Mouse (Mus musculus) midbrain, embryonic 15.5 days (tissue): Measurements from ENCODE around the gene Crx. TPM values are rescaled to one million over a fixed set of nuclear protein-coding genes. Genes with fewer than 3 reads are reported as not detected.

ENCODE experiments used
- ATAC-seq: fragments of 200-750 bp; cut with Nextera tagmentation; replicated peaks from 2 replicates; pipeline ENCODE4 v1.8.0; 2017; ENCODE audit warnings: moderate TSS enrichment
- H3K27ac ChIP-seq: fragments of 300-500 bp; sonication (generic); 2 replicates; pipeline ENCODE4 v1.5.1; 2015; ENCODE audit warnings: mild to moderate bottlenecking, inconsistent platforms
- H3K27me3 ChIP-seq: fragments of 300-500 bp; sonication (generic); replicated peaks from 2 replicates; pipeline ENCODE4 v1.6.1; 2015; ENCODE audit warnings: inconsistent platforms
- H3K36me3 ChIP-seq: fragments of 300-500 bp; sonication (generic); replicated peaks from 2 replicates; pipeline ENCODE4 v1.6.1; 2015; ENCODE audit warnings: inconsistent platforms
- H3K4me1 ChIP-seq: fragments of 300-500 bp; sonication (generic); 2 replicates; pipeline ENCODE4 v1.6.1; 2015; ENCODE audit warnings: inconsistent platforms
- H3K4me2 ChIP-seq: fragments of 300-500 bp; sonication (generic); 2 replicates; pipeline ENCODE4 v1.6.1; 2015; ENCODE audit warnings: inconsistent platforms, mild to moderate bottlenecking, moderate library complexity
- H3K4me3 ChIP-seq: fragments of 300-500 bp; sonication (generic); 2 replicates; pipeline ENCODE4 v1.5.1; 2015; ENCODE audit warnings: mild to moderate bottlenecking, inconsistent platforms
- H3K9ac ChIP-seq: fragments of 300-500 bp; sonication (generic); 2 replicates; pipeline ENCODE4 v1.6.1; 2015; ENCODE audit warnings: mild to moderate bottlenecking, inconsistent platforms
- H3K9me3 ChIP-seq: fragments of 300-500 bp; sonication (generic); 2 replicates; pipeline ENCODE4 v1.6.1; 2016; ENCODE audit warnings: inconsistent platforms
- WGBS: fragments of 180-500 bp; shearing (Covaris S2); methylation state at CpG from one replicate; pipeline ENCODE4 v1.1.7; 2015; ENCODE audit warnings: mixed read lengths; 5-methylcytosine and 5-hydroxymethylcytosine counted together
- polyA plus RNA-seq: library from polyadenylated mRNA; unstranded; fragments of >200 nt; fragmentation: Nextera tagmentation; extraction: Ambion mirVana; gene quantifications from 2 replicates; pipeline ENCODE4 v1.2.1, GENCODE M21; 2015

Gene Crx
- polyA plus RNA-seq, 1 experiment from 2014 or later = 0.15 TPM

GRCm38 (mm10) chr7:15910521-15910920 is 30.8 kb upstream of the Crx start:
- whole genome bisulfite sequencing = 87% methylated on average over 5 of the region's 5 CpGs
- Histone ChIP-seq H3K27me3 (no peaks in the 10 kb centered on the region), H3K4me2 (no peak overlapping the region), H3K9ac (no peak overlapping the region), H3K36me3 (no peaks in the 10 kb centered on the region), H3K4me1 (no peaks in the 10 kb centered on the region), H3K4me3 (no peak overlapping the region), H3K9me3 (no peaks in the 10 kb centered on the region), H3K27ac (no peak overlapping the region)
- no peak for ATAC-seq

- WGBS = 84% methylated on average over 8 of the region's 8 CpGs
- no peaks in the 10 kb centered on the region for H3K27me3 ChIP-seq
- H3K4me1 ChIP-seq = no peaks in the 10 kb centered on the region
- no peaks in the 10 kb centered on the region for H3K36me3 ChIP-seq
- no peak overlapping the region for H3K27ac ChIP-seq
- no peak overlapping the region for H3K4me2 ChIP-seq
- H3K9me3 ChIP-seq = no peaks in the 10 kb centered on the region
- ATAC-seq = no peak
- no peak overlapping the region for H3K4me3 ChIP-seq
- H3K9ac ChIP-seq = no peak overlapping the region
Observed at GRCm38 (mm10) chr7:15907971-15908590, 28.3 kb upstream of the Crx start.

GRCm38 (mm10) chr7:15906602-15907001 is 26.8 kb upstream of the Crx start:
- Histone ChIP-seq H3K27me3 (no peaks in the 10 kb centered on the region), H3K9me3 (no peaks in the 10 kb centered on the region), H3K27ac (no peak overlapping the region), H3K4me3 (no peak overlapping the region), H3K4me2 (no peak overlapping the region), H3K9ac (no peak overlapping the region), H3K36me3 (no peaks in the 10 kb centered on the region), H3K4me1 (no peaks in the 10 kb centered on the region)
- no peak for ATAC-seq
- 87% methylated on average over 1 of the region's 1 CpGs for WGBS

GRCm38 (mm10) chr7:15905861-15906260 is 26.1 kb upstream of the Crx start:
- Histone ChIP-seq H3K9ac (no peak overlapping the region), H3K36me3 (no peaks in the 10 kb centered on the region), H3K4me3 (no peak overlapping the region), H3K27me3 (no peaks in the 10 kb centered on the region), H3K27ac (no peak overlapping the region), H3K4me1 (no peaks in the 10 kb centered on the region), H3K4me2 (no peak overlapping the region), H3K9me3 (no peaks in the 10 kb centered on the region)
- ATAC-seq = no peak
- 20% methylated on average over 7 of the region's 7 CpGs for WGBS

- H3K4me2 ChIP-seq = no peak overlapping the region
- no peaks in the 10 kb centered on the region for H3K27me3 ChIP-seq
- H3K9ac ChIP-seq = no peak overlapping the region
- H3K36me3 ChIP-seq = no peaks in the 10 kb centered on the region
- H3K27ac ChIP-seq = no peak overlapping the region
- H3K9me3 ChIP-seq = no peaks in the 10 kb centered on the region
- no peaks in the 10 kb centered on the region for H3K4me1 ChIP-seq
- no peak for ATAC-seq
- WGBS = 76% methylated on average over 9 of the region's 9 CpGs
- H3K4me3 ChIP-seq = no peak overlapping the region
Observed at GRCm38 (mm10) chr7:15901366-15902048, 21.7 kb upstream of the Crx start.

GRCm38 (mm10) chr7:15894251-15894650 is 14.5 kb upstream of the Crx start:
- Histone ChIP-seq H3K4me1 (no peaks in the 10 kb centered on the region), H3K9me3 (no peaks in the 10 kb centered on the region), H3K27me3 (no peaks in the 10 kb centered on the region), H3K36me3 (no peaks in the 10 kb centered on the region), H3K9ac (no peak overlapping the region), H3K4me3 (no peak overlapping the region), H3K4me2 (no peak overlapping the region), H3K27ac (no peak overlapping the region)
- no peak for ATAC-seq
- 84% methylated on average over 1 of the region's 1 CpGs for WGBS

- ATAC-seq = no peak
- Histone ChIP-seq H3K36me3 (no peaks in the 10 kb centered on the region), H3K4me2 (no peak overlapping the region), H3K9me3 (no peaks in the 10 kb centered on the region), H3K4me1 (0 out of 2 replicates have a peak, but pooled peaks cover 2% of the 10 kb centered on the region), H3K27ac (no peak overlapping the region), H3K4me3 (no peak overlapping the region), H3K9ac (no peak overlapping the region), H3K27me3 (no peaks in the 10 kb centered on the region)
- WGBS = 93% methylated on average over 2 of the region's 2 CpGs
Observed at GRCm38 (mm10) chr7:15884127-15884526, 4.4 kb upstream of the Crx start.

- Histone ChIP-seq H3K4me3 (no peak within 1 kb of the TSS), H3K27me3 (no peaks in the 10 kb centered on the region), H3K9me3 (no peaks in the 10 kb centered on the region), H3K4me1 (0 out of 2 replicates have a peak, but pooled peaks cover 2% of the 10 kb centered on the region), H3K9ac (no peak within 1 kb of the TSS), H3K27ac (no peak within 1 kb of the TSS), H3K4me2 (no peak within 1 kb of the TSS), H3K36me3 (no peaks in the 10 kb centered on the region)
- 88% methylated on average over 2 of the region's 2 CpGs for WGBS
- no peak for ATAC-seq
Observed at GRCm38 (mm10) chr7:15882317-15882716, 2.5 kb upstream of the Crx start, which contains the start of gene Crxos. Crxos (plus strand) TSS chr7:15882617.

GRCm38 (mm10) chr7:15881831-15882230 is 2.1 kb upstream of the Crx start:
- Histone ChIP-seq H3K4me1 (0 out of 2 replicates have a peak, but pooled peaks cover 2% of the 10 kb centered on the region), H3K9ac (no peak overlapping the region), H3K27ac (no peak overlapping the region), H3K4me2 (no peak overlapping the region), H3K36me3 (no peaks in the 10 kb centered on the region), H3K4me3 (no peak overlapping the region), H3K9me3 (no peaks in the 10 kb centered on the region), H3K27me3 (no peaks in the 10 kb centered on the region)
- no peak for ATAC-seq
- 41% methylated on average over 3 of the region's 3 CpGs for WGBS

- H3K9me3 ChIP-seq = no peaks in the 10 kb centered on the region
- no peak overlapping the region for H3K4me3 ChIP-seq
- peak; percentile 73 for ATAC-seq
- no peaks in the 10 kb centered on the region for H3K36me3 ChIP-seq
- WGBS = under 1% methylated on average over 7 of the region's 7 CpGs
- H3K4me1 ChIP-seq = 0 out of 2 replicates have a peak, but pooled peaks cover 2% of the 10 kb centered on the region
- H3K9ac ChIP-seq = no peak overlapping the region
- H3K27me3 ChIP-seq = no peaks in the 10 kb centered on the region
- no peak overlapping the region for H3K4me2 ChIP-seq
- no peak overlapping the region for H3K27ac ChIP-seq
Observed at GRCm38 (mm10) chr7:15881388-15881787, 1.6 kb upstream of the Crx start.

- no peaks in the 10 kb centered on the region for H3K36me3 ChIP-seq
- H3K27ac ChIP-seq = no peak overlapping the region
- H3K27me3 ChIP-seq = no peaks in the 10 kb centered on the region
- H3K9me3 ChIP-seq = no peaks in the 10 kb centered on the region
- no peak overlapping the region for H3K4me3 ChIP-seq
- 32% methylated on average over 4 of the region's 4 CpGs for WGBS
- H3K4me2 ChIP-seq = no peak overlapping the region
- no peak for ATAC-seq
- no peak overlapping the region for H3K9ac ChIP-seq
- no peaks in the 10 kb centered on the region for H3K4me1 ChIP-seq
Observed at GRCm38 (mm10) chr7:15864104-15864503, 15.7 kb downstream of the Crx start.

GRCm38 (mm10) chr7:15859657-15860056 is 20.1 kb downstream of the Crx start:
- no peaks in the 10 kb centered on the region for H3K27me3 ChIP-seq
- no peak overlapping the region for H3K27ac ChIP-seq
- H3K4me1 ChIP-seq = no peaks in the 10 kb centered on the region
- ATAC-seq = no peak
- WGBS = 34% methylated on average over 2 of the region's 2 CpGs
- H3K36me3 ChIP-seq = no peaks in the 10 kb centered on the region
- H3K9me3 ChIP-seq = no peaks in the 10 kb centered on the region
- H3K4me2 ChIP-seq = no peak overlapping the region
- H3K4me3 ChIP-seq = no peak overlapping the region
- H3K9ac ChIP-seq = no peak overlapping the region

GRCm38 (mm10) chr7:15839578-15839977 is 40.2 kb downstream of the Crx start, which contains the start of gene Obox6:
Obox6 (minus strand) TSS chr7:15839678.
- WGBS = 88% methylated on average over 3 of the region's 3 CpGs
- Histone ChIP-seq H3K9ac (no peak within 1 kb of the TSS), H3K4me3 (no peak within 1 kb of the TSS), H3K27me3 (no peaks in the 10 kb centered on the region), H3K27ac (no peak within 1 kb of the TSS), H3K4me2 (no peak within 1 kb of the TSS), H3K4me1 (no peaks in the 10 kb centered on the region), H3K36me3 (no peaks in the 10 kb centered on the region), H3K9me3 (peaks cover 3% of the 10 kb centered on the region; the same call in 1 of the 2 replicates)
- no peak for ATAC-seq
